Mouse (Mus musculus): ENCODE data around the gene Gipr.

GRCm38 (mm10) chr7:19119631-19120429 is 46.1 kb downstream of the Gipr start, which contains the start of gene Fbxo46:
- TF ChIP-seq CTCF (IDR thresholded peaks at IDR 0.05; ENCODE audit: control insufficient read depth, insufficient read depth, low read length) = no peak
- TF ChIP-seq POLR2A (IDR thresholded peaks at IDR 0.05; ENCODE audit: borderline replicate concordance, control insufficient read depth, low read depth, low read length) = peak; percentile 90; the same call in 1 of the 2 replicates

Data from bone marrow, adult 2 months (tissue).